Mouse (Mus musculus) testis, postnatal 14 days (tissue): ENCODE measurements around the gene Mrps12.

Source experiments
- DNase-seq: peaks from one replicate; pipeline ENCODE4 v3.0.0; 2021; ENCODE audit warnings: low spot score

The Mrps12 gene

DNA sequence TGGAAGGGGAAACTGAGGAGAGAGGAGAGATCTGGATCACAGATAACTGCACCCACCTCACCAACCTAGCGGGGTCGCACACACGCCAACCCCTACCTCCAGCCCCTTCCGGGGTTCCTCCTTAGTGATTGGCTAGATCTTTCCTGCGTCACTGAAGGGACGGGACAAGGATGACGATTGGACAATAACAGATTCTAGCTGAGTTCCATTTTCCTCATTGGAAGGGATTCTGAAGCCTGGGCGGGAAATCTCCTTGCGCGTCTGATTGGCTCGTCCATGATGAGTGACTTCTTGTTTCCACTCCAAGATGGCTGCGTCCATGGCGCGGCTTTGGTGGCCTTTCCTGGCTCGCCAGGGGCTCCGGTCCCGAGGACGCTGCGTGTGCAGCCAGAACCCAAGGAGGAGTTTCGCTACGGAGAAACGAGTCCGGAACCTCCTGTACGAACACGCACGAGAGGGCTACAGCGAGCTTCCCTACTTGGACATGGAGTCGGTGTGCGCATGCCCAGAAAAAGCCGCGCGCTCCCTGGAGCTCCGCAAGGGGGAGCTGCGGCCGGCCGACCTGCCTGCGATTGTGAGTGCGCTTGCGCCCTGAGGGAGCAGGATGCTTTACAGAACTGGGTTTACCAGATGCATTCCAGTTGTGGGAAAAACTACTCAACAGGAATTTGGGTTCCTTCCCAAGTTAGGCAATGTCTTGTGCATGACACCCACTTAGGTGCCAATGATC is at the start of gene Mrps12, which contains the start of gene Sars2:
Mrps12 (minus strand) TSS at position 112 of the 730 bp plus-strand sequence.
Sars2 (plus strand) TSS at position 284 of the 730 bp plus-strand sequence.
- peak; percentile 96 for DNase-seq

DNA sequence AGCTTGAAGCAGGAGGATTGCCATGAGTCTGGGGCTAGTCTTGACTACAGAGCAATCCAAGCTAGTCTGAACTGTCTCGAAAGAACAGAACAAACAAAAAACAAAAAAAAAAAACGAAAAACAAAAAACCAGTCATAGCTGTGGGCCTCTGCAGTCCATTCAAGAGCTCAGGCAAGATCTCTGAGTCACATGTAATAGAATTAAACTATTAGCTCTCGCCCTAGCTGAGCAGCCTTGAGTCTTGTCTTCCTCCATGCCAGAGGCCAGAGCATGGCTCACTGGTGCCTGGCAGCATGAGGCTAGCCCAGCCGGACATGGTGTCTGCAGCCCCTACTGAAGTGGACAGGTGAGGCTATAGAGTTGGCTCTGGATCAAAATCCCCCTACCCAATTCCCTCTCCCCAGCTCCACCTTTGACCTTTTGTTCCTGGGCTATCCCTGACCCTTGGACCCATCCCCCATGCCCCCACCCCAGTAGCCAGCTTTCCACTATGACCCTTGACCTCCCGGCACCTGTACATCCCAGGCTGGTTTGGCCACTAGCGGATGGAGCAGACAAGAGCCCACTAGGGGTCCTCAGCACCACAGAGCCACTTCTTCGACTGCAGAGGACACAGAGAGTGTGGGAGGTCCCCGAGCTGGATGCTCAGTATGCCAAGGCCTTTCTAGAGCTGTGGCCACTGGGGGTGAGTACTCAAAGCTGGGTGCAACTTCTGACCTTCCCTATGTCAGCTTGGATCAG is 48.6 kb upstream of the Mrps12 start:
- DNase-seq: no peak

DNA sequence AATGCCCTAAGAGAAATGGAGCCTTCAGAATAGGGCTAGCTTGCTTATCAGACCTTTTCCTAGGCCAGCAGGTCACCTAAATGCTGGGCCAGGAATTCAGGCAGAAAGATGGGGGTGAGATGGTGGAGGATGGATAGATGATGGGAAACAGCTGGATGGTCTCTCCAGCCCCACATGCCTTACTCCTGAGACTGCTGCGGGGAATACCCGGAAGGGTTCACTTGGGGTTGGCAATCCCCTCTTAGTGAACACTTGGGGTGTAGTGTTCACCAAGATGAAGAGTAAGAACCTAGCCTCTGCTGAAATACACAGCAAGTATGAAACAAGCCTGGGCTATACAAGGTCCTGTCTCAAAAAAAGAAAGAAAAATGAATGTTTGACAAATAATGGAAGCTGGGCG is 47.6 kb upstream of the Mrps12 start:
- no peak for DNase-seq

DNA sequence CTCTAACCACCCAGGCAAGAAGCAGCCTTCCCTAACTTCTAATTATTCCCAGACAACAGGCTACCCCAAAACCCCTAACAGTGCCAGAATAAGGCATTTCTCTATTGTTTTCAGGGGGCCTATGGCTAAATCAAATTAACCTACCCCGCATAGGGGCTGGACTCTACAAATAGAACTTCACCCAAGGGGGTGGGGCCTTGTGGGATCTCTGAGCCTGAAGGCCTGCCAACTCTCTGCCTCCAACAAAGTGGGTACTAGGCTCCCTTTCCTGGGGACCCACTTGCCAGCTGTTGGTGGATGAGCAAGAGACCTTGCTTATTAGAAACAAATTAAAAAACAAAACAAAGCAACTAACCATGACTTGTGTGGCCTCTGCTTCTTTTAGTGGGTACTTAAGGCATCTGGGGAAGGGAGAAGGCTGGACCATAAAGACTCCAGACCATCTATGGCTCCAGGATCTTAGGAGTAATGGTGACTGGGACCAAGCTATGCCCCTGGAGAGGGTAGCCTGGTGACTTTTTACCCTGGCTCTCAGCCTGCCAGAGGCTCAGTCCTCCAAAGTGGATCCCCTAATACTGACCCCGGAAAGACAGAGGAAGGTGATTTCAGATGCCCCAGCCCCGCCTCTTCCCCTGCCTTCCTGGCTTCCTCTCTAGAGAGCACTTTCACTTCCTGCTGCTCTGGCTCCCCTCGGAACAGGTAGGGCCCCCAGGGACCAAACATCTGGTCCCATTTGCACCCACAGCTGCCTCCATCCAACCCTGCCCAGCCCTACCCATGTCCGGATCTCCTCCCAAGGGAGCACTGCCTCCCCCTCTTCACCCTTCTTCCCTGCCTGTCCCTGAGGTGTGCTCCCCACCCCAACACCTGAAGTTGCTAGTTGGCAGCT is 46.9 kb upstream of the Mrps12 start, which contains the start of gene Rinl:
Rinl (plus strand) TSS at position 663 of the 889 bp plus-strand sequence.
- no peak for DNase-seq

DNA sequence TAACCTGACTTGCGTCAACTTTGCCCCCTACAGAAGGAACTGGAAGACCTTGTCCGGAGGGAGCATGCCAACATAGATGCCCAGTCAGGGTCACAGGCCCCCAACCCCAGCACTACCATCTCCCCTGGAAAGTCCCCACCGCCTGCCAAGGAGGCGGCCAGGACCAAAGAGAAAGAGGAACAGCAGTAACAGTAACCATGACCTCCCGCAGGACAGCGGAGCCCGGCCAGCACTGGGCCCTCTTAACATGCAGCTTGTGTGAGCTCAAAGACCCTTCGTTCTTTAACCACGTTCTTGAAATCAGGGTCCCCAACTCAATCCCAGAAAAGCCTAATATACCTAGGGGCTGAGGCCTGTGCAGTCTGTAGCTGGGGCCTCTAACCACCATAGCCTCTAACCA is 46.3 kb upstream of the Mrps12 start:
- no peak for DNase-seq

DNA sequence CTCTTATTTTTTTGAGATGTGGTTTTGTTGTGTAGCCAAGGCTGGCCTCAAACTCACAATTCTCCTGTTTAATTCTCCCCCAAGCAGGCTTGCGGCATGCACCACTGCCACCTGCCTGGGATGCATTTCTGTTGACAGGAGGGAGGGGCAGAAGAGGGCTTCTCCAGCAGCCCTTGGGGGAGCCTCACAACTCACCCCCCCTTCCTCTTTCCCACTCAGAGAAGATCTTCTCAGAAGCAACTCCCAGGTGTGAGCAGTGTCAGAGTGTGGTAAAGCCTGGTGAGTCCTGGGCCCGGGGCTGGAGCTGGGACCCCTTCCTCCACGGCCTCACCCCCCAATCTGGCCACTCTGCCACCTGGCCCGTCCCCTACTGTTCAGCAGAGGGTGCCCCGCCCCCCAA is 43.5 kb upstream of the Mrps12 start:
- DNase-seq: no peak

DNA sequence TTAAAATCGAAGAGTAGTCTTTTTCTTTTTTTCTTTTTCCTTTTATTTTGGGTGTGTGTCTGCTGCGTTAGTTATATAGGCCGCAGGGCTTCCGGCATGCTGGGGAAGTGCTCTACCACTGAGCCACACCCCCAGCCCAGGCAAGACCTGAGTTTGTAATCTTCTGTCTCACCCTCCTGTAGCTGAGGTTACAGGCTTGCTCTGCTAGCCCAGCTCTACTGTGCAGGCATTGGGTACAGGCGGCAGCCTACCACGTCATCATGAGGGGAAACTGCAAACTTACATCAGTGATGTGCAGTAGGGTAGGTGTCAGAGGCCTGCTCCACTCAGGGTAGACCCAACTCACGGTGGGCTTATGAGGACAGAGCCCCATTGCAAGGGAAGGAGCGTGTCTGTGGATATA is 39.6 kb upstream of the Mrps12 start:
- DNase-seq: no peak

DNA sequence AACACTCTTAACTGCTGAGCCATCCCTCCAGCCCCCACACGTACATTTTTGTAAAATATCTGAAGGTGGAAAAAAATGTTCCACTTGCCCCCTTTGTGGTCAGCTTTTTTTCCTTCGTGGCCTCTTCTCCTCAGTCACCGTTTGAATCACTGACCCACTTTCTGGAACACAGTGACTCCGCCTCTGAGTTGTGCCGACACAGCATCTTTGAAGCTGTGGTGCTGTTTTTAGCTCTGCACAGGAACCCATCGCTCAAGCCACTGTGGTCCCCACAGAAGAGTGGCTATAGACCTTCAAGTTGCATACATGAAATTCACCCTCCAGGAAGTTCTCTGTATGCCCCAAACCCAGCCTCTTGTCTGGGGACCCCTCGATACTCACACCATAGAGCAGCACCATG is 39.2 kb upstream of the Mrps12 start:
- no peak for DNase-seq

DNA sequence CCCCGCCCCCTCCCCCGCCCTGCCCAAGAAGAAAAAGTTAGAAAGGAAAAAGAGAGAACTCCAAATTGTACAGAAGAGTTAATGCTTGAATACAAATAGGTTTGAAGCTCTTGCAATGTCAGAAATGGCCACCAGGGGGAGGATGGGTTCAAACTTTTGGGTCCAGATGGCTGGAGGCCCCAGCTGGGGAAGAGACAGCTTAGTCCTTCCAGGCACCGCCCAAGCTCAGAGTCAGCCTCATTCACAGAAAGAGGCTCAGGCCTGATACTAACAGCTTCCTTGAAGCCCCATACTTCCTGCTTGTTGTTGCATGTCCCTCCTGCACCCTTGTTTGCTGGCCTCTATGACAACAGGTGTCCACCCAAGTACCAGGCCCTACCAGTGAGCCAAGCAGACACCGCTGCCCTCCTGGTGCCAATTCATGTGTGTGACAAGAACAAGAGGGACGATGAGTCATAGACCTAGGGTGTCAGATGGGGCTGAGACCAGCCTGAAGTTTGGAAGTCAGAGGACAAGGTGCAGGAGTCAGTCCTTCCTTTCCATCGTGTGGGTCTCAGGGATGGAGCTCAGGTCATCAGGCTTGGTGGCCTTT is 38.5 kb upstream of the Mrps12 start:
- DNase-seq: peak; percentile 78

DNA sequence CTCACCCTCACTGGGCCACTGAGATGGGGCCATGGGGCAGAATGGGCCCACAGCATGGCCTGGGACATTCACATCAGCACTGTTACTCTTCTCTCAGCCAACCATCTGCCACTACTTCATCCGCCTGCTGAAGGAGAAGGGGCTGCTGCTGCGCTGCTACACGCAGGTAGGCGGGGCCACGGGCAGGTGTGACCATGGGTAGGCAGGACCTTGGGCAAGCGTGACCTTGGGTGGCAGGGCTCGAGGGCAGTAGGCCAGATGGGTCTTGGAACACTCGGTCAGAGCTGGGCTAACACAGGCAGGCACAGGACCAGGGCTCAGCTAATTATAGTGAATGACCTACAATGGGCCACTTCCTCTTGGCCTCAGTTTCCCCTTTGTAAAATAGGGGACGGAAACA is 37.2 kb upstream of the Mrps12 start:
- DNase-seq: no peak

DNA sequence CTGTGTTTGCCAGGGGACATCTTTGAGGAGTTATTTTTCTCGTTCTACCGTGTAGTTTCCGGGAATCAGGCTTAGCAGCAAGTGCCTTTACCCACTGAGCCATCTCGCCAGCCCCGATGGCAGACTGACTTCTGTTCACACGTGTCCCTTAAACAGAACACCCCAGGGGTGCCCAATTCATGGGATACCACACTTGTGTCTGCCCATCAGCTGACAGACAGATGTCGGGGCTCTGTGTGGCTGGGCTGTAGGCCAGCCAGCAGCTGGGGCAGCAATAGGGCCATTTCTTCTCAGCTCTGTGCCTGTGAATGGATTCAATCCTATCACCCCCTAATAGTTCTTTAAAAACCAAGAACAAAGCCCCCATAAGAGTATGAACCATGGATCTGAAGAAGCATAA is 33.5 kb upstream of the Mrps12 start:
- no peak for DNase-seq

DNA sequence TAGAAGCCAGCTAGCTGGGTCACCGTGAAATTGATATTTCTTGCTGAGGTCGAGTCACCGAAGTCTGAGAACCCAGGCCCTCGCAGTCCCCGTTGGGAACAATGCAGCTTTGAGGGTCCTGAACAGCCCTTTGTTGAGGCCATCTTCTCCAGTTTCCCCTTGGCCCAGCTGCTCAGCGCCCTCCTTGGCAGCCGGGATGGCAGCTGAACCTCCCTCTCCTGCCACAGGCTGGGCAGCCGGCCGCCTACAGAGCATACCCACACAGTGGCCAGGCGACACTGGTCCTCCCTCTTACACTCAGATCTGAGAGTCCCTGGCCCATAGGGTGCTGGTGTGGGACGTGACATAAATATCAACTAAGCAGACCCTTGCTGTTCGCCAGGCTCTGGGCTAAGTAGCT is 32.5 kb upstream of the Mrps12 start:
- DNase-seq: no peak

DNA sequence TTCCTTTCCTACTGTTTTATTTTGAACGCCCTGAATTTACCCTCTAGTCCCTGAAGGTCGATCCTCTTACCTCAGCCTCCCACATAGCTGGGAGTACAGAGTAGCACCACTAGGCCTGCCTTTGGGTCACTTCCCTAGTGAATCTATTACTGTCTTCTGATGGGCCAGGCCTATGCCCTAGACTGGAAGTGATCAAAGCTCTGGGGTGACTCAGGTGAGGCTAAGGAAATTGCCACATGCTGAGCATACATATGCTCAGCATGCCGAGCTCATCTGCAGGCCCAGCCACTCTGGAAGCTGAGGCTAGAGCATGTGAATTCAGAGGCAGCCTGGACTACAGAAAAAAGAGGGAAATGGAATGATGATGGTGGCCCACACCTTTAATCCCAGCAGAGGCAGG is 31.5 kb upstream of the Mrps12 start:
- no peak for DNase-seq

DNA sequence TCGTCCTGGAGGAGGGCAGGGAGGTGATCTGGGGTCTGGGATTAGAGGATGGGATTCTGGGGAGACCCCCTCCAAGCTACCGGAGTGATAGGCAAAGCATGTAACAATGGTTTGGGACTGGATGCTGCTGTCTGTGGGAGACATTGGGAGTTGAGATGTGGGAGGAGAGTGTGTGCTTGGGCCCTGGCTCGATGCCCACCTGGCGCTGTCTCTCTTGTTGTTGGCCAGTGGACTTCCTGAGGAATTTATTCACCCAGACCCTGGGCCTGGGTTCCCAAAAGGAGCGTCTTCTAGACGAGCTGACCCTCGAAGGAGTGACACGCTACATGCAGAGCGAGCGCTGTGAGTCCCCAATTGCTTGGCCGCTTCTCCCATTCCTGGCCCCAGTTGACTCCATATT is 30.2 kb upstream of the Mrps12 start:
- DNase-seq: no peak

DNA sequence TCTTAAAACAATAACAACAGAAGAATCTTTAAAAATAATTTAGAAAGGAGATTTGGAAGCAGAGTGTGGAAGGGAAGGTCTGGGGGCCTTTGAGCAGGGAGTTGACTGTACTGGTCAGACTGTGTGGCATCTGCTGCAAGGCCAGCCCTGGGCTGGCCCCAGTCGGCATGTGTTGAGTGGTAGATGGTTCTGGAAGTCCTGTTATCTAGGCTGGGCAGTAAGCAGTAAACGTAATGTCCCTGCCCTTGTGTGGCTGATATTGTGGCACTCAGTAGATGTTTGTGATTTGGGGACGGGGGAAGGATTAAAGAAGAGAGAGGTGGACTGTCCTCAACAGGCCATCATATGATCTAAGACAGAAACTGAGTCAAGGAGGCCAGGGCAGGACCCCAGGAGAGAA is 28.7 kb upstream of the Mrps12 start:
- DNase-seq: no peak

DNA sequence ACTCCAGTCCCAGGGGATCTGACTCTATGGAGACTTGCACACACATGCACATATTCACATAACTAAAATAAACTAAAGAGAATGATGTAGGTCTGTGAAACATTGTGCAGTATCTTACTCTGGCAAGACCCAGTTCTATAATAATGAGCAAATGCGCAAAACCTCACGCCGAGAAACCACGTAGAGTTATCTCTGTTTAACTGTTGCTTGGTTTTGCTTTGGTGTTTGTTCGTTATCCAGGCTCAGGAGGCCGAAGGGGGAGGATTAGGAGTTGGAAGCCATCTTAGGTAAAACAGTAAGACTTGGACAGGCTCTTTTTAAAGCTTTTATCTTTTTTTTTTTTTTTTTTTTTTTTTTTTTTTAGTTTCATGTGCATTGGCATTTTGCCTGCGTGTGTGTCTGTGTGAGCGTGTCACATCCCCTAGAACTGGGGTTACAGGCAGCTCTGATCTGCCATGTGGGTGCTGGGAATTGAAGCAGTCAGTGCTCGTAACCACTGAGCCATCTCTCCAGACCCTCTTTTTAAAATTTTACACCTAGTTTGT is 27.9 kb upstream of the Mrps12 start:
- DNase-seq: no peak

DNA sequence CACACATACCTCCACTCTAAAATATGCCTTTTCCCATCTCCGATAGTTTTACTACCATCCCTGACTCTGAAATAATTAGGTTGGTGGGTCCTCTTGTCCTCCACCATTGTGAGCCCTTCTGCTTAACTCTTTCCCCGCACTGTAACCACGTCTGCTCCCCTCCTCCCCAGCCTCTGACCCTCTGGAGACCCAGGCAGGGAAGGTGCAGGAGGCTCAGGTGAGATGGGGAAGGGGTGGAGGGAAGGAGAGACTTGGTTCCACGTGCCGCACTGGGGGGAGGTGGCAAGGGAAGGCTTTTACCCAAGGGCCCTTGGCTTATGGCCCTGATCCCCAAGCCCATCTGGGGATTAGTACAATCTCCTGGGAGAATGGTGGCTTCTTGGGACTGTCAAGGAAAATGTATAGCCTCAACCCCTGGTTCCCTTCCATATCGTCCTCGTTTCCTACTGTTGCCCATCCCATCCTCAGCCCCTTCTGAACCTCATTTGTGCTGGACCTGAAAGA is 25.9 kb upstream of the Mrps12 start, which contains the start of gene Nfkbib:
Nfkbib (minus strand) TSS at position 51 of the 504 bp plus-strand sequence.
- DNase-seq: no peak

DNA sequence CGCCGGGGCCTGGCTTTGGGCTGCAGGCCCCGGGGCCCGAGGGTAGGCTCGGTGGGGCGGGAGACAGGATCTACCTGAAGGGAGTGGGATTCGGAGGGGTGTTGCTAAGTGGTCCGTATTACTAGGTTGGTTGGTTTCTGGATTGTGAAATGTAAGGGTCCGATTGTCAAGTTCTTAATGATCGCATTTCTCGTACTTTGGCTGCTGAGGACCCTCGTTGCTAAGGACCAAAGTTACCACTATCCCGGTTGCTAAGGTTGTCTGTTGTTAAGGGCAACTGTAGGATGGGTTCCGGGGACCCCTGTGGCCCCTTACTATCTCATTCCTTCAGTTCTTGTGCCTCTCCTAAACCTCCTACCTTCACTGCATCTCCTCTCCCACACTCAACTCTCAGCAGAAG is 25.3 kb upstream of the Mrps12 start:
- no peak for DNase-seq

DNA sequence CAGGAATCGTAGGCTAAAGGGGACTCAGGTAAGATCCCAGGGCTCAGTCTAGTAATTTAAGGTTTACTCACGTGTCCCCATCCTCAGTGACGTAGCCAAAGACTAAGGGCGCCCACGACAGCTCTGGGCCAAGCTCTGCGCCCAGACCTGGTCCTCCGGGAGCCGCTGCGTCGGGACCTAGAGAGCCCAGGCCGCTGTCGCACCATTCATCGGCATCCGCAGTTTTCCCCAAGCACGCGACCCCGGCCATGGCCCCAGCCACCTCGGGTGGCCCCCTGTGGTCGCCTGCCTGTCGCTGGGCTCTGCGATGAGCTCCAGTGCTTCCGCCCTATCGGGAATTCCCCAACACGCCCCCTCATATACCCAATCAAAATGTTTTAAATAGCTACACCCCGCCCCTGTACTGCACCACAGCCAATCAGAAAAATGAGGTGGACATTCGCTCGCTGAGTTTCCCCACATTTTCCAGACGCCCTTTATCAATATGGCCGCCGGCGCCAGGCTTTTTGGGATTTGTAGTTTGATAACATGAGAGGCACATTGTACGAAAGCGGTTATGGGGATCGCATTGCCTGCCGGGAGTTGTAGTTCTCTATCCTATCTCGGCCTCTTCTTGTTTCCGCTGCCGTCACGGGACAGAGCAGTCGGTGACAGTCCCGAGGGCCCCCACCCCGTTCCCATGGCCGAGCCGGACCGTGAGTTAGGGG is 24.7 kb upstream of the Mrps12 start, which contains the start of gene Sirt2:
Sirt2 (plus strand) TSS at position 563 of the 707 bp plus-strand sequence.
- DNase-seq: peak; percentile 97

DNA sequence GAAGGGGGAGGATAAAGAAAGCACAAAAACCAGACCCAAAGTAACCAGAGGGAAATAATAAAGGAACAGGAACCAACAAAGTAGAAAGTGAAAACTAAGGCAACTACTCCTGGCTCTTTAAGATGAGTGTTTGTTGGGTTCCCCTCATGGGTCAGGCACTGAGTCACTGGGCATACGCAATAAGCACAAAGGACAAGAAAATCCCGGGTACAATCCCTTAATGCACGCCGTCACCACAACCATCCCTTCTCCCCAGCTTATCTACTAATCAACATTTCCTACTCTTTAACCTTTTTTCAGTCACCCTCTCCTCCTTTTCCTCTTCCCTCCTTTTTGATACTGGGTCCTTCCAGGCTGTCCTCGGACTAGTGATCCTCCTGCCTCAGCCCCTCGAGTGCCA is 23.6 kb upstream of the Mrps12 start:
- DNase-seq: no peak

DNA sequence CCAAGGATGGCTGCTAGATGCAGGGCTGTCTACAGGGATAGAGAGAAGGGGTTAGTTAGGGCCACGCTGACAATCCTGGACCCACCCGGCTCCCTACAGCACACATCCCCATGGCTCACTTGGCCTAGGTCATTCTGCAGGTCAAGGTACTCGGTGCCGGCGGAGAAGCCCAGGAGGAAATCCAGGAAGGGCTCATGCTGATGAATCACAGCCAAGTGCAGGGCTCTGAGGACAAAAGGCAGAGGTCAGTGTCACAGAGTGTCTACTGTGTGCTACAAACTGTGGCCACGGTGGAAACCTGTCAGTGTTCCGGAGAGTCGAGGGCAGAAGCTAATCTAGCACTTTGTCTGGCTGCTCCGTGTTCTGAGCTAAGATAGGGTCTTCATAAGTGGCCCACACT is 20.3 kb upstream of the Mrps12 start:
- no peak for DNase-seq
